Mouse (Mus musculus): ENCODE measurements around the gene Peli2. TPM values are rescaled to one million over a fixed set of nuclear protein-coding genes. Genes with fewer than 3 reads are reported as not detected.

The Peli2 gene
- total RNA-seq, 2 experiments from 2014 or later = 14.0 to 17.0 TPM

- intact Hi-C loops (cut with DNase I) = no loop called here
- no peak for DNase-seq
Observed at GRCm38 (mm10) chr14:48124011-48124410, 3.4 kb downstream of the Peli2 start.

- intact Hi-C loops (cut with DNase I) = no loop called here
- no peak for DNase-seq
Observed at GRCm38 (mm10) chr14:48124816-48125215, 4.2 kb downstream of the Peli2 start.

GRCm38 (mm10) chr14:48125971-48126370 lies 5.3 kb downstream of the Peli2 start:
- intact Hi-C loops (cut with DNase I) = no loop called here
- no peak for DNase-seq

GRCm38 (mm10) chr14:48126931-48127330 lies 6.3 kb downstream of the Peli2 start:
- intact Hi-C loops (cut with DNase I) = no loop called here
- DNase-seq = no peak

- intact Hi-C loops (cut with DNase I) = no loop called here
- no peak for DNase-seq
Observed at GRCm38 (mm10) chr14:48127609-48128185, 7.1 kb downstream of the Peli2 start.

- intact Hi-C loops (cut with DNase I) = no loop called here
- DNase-seq = no peak
Observed at GRCm38 (mm10) chr14:48128701-48129100, 8.1 kb downstream of the Peli2 start.

- no peak for DNase-seq
- intact Hi-C loops (cut with DNase I) = loop anchor here (10.0 kb wide), 1 partner anchor 225 kb away; no protein-coding TSS in a partner anchor
Observed at GRCm38 (mm10) chr14:48130021-48130420, 9.4 kb downstream of the Peli2 start.

- intact Hi-C loops (cut with DNase I) = loop anchor here (10.0 kb wide), 1 partner anchor 224 kb away; no protein-coding TSS in a partner anchor
- no peak for DNase-seq
Observed at GRCm38 (mm10) chr14:48130761-48131575, 10.3 kb downstream of the Peli2 start.

GRCm38 (mm10) chr14:48131576-48131922 lies 10.9 kb downstream of the Peli2 start:
- intact Hi-C loops (cut with DNase I) = loop anchor here (10.0 kb wide), 1 partner anchor 223 kb away; no protein-coding TSS in a partner anchor
- DNase-seq = no peak

- no peak for DNase-seq
- intact Hi-C loops (cut with DNase I) = loop anchor here (10.0 kb wide), 1 partner anchor 223 kb away; no protein-coding TSS in a partner anchor
Observed at GRCm38 (mm10) chr14:48132241-48132640, 11.6 kb downstream of the Peli2 start.

GRCm38 (mm10) chr14:48132865-48133802 lies 12.5 kb downstream of the Peli2 start:
- intact Hi-C loops (cut with DNase I) = loop anchor here (10.0 kb wide), 1 partner anchor 222 kb away; no protein-coding TSS in a partner anchor

GRCm38 (mm10) chr14:48134344-48134743 lies 13.7 kb downstream of the Peli2 start:
- intact Hi-C loops (cut with DNase I) = loop anchor here (10.0 kb wide), 1 partner anchor 220 kb away; no protein-coding TSS in a partner anchor
- no peak for DNase-seq

More at GRCm38 (mm10) chr14:48132865-48133802, 12.5 kb downstream of the Peli2 start:
- DNase-seq = no peak

GRCm38 (mm10) chr14:48135816-48136345 lies 15.3 kb downstream of the Peli2 start:
- intact Hi-C loops (cut with DNase I) = loop anchor here (10.0 kb wide), 1 partner anchor 219 kb away; no protein-coding TSS in a partner anchor
- DNase-seq = no peak

GRCm38 (mm10) chr14:48137731-48138130 lies 17.1 kb downstream of the Peli2 start:
- no peak for DNase-seq
- intact Hi-C loops (cut with DNase I) = loop anchor here (10.0 kb wide), 1 partner anchor 217 kb away; no protein-coding TSS in a partner anchor

GRCm38 (mm10) chr14:48138138-48138537 lies 17.5 kb downstream of the Peli2 start:
- intact Hi-C loops (cut with DNase I) = loop anchor here (10.0 kb wide), 1 partner anchor 217 kb away; no protein-coding TSS in a partner anchor
- no peak for DNase-seq

GRCm38 (mm10) chr14:48139409-48139808 lies 18.8 kb downstream of the Peli2 start:
- intact Hi-C loops (cut with DNase I) = loop anchor here (10.0 kb wide), 1 partner anchor 215 kb away; no protein-coding TSS in a partner anchor

GRCm38 (mm10) chr14:48141694-48142093 lies 21.1 kb downstream of the Peli2 start:
- DNase-seq = no peak
- intact Hi-C loops (cut with DNase I) = no loop called here

More at GRCm38 (mm10) chr14:48139409-48139808, 18.8 kb downstream of the Peli2 start:
- no peak for DNase-seq

GRCm38 (mm10) chr14:48142696-48143095 lies 22.1 kb downstream of the Peli2 start:
- intact Hi-C loops (cut with DNase I) = no loop called here
- DNase-seq = no peak

GRCm38 (mm10) chr14:48143141-48143540 lies 22.5 kb downstream of the Peli2 start:
- no peak for DNase-seq
- intact Hi-C loops (cut with DNase I) = no loop called here

- no peak for DNase-seq
- intact Hi-C loops (cut with DNase I) = no loop called here
Observed at GRCm38 (mm10) chr14:48144330-48144729, 23.7 kb downstream of the Peli2 start.

Data from gastrocnemius, postnatal 36 days (tissue).